Mouse (Mus musculus) stomach, postnatal 0 days (tissue): ENCODE measurements around the gene Klk10.

ENCODE experiments used
- CTCF ChIP-seq: IDR thresholded peaks from 2 replicates; pipeline ENCODE4 v1.5.1; 2016; ENCODE audit warnings: antibody characterized with exemption, low read depth, mild to moderate bottlenecking, moderate library complexity
- EP300 ChIP-seq: optimal IDR thresholded peaks from 2 replicates; pipeline ENCODE3; 2016; ENCODE audit warnings: antibody characterized with exemption

DNA sequence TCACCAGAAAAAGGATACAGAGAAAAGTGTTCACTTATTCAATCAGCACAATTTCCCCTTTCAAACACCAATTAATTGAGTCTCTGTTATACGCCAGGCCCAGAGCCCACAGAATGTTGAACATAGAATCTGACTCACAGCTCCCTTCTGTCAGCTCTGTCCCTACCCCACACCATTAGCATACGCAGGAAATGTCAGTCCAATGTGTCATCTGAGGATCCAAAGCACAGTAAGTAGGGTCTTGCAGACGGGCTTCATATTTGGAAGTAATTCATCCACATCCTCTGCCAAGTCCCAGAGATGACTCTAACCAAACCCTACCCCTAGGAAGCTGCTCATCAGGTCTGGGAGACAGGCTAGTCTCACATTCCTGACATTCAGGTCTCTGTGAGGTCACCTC is 7.3 kb downstream of the Klk10 start:
- TF ChIP-seq CTCF (no peak), EP300 (no peak)
